Mouse (Mus musculus): ENCODE results near the gene Epb41l3.

The Epb41l3 gene

GRCm38 (mm10) chr17:69181560-69182316 lies 106.3 kb downstream of the Epb41l3 start:
- no peak for DNase-seq (ENCODE audit: low read depth, low spot score)

- no peak for DNase-seq (ENCODE audit: low read depth, low spot score)
Measured at GRCm38 (mm10) chr17:69187794-69188193, 112.3 kb downstream of the Epb41l3 start.

- DNase-seq (ENCODE audit: low read depth, low spot score), result no peak
Measured at GRCm38 (mm10) chr17:69192863-69193493, 117.5 kb downstream of the Epb41l3 start.

- DNase-seq (ENCODE audit: low read depth, low spot score), result no peak
Measured at GRCm38 (mm10) chr17:69194599-69194998, 119.1 kb downstream of the Epb41l3 start.

DNA sequence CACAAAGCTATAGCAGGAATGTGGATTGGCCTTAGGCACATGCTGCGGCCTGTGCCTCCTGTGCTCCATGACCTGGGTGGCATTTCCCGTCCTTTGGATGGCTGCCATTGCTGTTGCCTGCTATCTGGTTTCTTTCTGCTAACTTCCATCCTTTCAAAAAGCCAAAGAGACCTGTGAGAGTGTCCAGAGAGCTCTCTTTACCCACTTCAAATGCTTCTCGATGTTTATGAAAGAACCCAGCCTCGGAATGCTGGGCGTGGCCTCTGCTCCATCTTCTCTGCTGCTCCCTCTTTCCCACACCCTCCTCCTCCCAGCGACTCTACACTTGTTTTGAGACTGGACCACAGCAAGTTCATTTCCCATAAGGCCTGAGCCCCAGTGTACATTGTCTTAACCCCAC lies 120.3 kb downstream of the Epb41l3 start:
- no peak for DNase-seq (ENCODE audit: low read depth, low spot score)

GRCm38 (mm10) chr17:69196656-69197055 lies 121.2 kb downstream of the Epb41l3 start:
- no peak for DNase-seq (ENCODE audit: low read depth, low spot score)

GRCm38 (mm10) chr17:69198805-69199204 lies 123.3 kb downstream of the Epb41l3 start:
- DNase-seq (ENCODE audit: low read depth, low spot score), result no peak

DNA sequence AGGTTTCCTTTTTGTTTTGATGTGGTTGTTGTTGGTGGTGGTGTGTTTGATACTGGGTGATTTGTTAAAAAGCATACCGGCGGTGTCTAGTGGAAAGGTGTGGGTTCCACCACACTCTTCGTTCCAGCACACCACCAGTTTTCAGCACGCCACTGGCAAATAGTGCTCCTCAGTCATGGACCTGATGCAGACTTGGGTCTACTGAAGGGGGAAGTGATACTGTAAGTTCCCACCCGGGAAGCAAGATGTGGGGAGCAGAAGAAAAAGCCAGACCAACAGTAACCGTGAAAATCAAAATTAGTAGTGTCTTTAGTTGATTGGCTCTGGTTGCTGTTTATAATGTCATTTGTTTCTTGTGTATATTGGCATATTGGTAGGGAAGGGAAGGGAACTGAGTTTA lies 124.3 kb downstream of the Epb41l3 start:
- DNase-seq (ENCODE audit: low read depth, low spot score), result no peak

DNA sequence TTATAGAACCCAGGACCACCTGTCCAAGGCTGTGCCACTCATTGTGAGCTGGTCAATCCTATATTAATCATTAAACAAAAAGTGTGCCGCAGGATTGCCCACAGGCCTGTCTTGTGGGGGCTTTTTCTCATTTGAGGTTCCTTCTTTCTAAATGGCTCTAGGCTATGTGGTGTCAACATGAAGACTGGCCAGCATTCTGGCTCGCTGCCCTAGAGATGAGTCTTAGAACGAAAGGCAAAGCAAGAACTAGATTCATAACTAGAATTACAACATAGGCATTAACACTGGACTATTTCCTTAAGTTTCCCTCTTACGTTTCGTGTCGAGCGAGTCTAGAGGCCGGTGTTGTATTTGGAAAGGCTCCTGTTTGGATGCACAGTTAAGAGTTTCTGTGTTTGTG lies 125.5 kb downstream of the Epb41l3 start:
- no peak for DNase-seq (ENCODE audit: low read depth, low spot score)

DNA sequence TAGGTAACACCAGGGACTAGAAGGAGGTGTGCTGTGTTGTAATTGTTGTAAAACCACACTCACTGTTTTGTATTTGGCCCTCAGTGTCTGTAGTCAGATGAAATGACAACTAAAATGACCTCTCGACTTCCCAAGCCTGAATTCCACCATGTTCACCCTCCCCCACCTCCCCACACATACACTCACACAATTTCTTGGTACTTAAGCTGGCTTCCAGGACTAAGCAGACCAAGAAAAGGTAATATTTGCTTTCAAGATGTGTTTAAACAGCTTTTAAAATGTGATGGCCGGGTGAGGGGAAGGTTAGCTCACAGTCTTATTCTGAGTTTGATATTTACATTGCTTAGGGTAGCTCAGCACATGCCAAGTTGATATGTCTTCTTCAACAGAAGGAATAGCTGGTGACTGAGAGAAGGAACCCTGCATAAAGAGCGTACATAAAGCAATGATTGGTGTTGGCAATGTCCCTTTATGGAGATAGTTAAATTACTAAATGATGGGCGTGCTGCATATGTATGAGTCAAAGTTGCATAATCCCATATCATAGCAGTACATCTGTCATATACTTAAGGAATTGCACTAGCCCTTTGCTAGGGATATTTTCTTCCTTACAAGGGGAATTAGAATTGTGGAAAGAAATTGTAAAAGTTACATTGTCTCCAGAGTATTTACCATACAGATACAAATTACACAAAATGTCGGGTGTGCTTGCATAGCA lies 130.0 kb downstream of the Epb41l3 start:
- no peak for DNase-seq (ENCODE audit: low read depth, low spot score)

GRCm38 (mm10) chr17:69207562-69208312 lies 132.3 kb downstream of the Epb41l3 start:
- DNase-seq (ENCODE audit: low read depth, low spot score), result no peak

DNA sequence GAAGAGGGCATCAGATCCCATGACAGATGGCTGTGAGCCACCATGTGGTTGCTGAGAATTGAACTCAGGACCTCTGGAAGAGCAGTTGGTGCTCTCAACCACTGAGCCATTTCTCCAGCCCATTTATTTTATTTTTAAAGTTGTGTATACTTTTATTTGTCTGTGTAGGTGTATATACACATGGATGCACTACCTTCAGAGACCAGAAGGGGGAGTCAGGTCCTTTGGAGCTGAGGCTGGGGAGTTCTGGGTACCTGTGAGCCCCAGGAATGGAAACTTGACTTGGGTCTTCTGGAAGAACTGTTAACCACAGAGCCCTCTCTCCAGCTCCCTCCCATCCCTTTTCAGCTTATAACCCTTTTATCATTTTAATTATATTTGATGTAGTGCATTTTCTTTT lies 135.6 kb downstream of the Epb41l3 start:
- DNase-seq (ENCODE audit: low read depth, low spot score), result no peak

- no peak for DNase-seq (ENCODE audit: low read depth, low spot score)
Measured at GRCm38 (mm10) chr17:69216120-69216519, 140.6 kb downstream of the Epb41l3 start.

GRCm38 (mm10) chr17:69220849-69221248 lies 145.4 kb downstream of the Epb41l3 start:
- no peak for DNase-seq (ENCODE audit: low read depth, low spot score)

- DNase-seq (ENCODE audit: low read depth, low spot score), result no peak
Measured at GRCm38 (mm10) chr17:69221377-69221776, 145.9 kb downstream of the Epb41l3 start.

GRCm38 (mm10) chr17:69221966-69222692 lies 146.6 kb downstream of the Epb41l3 start:
- DNase-seq (ENCODE audit: low read depth, low spot score), result no peak

DNA sequence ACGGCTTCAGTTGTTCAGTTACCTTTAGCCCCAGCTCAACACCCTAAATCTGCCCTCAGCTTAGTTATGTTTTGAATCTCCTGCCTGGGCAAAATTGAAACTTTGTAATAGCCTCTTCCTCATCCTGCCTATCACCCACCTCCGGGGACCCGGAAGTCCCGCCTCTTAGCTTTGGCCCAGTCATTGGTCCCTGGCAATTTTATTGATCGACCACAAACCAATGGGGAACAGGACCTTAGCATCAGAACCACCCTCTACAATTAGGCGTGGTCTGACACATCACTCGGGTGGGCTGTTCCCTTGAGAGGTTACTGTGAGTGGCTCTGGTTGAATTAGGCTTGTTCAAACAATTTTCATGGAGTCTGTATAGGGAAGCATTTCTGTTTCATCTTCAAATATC lies 150.5 kb downstream of the Epb41l3 start:
- DNase-seq (ENCODE audit: low read depth, low spot score), result no peak

DNA sequence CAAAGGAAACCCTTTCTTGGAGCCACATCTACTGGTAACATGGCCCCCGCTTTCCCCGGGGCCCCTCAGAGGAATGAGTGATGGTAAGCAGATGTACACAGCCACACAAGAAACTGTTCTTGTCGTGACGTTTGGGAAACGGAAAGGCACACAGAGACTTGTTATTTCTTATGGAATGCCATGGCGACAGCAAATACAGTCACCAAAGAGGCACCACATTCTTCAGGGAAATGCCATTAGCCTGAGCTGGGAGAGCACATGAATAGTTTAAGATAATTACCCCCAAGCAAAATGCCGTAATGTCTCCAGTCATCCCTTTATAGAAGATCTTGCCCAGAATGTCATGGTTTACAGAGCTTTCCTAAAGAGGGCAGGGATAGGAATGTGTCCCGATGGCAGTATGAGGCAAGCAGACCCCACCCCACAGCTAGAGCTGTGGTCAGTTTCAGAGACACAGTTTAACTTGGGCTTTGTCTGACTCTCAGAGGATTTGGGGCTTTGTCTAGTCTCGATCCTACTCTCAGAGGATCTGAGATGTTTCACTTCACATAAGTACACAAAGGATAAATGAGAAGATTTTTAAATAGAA lies 152.0 kb downstream of the Epb41l3 start:
- DNase-seq (ENCODE audit: low read depth, low spot score), result no peak

DNA sequence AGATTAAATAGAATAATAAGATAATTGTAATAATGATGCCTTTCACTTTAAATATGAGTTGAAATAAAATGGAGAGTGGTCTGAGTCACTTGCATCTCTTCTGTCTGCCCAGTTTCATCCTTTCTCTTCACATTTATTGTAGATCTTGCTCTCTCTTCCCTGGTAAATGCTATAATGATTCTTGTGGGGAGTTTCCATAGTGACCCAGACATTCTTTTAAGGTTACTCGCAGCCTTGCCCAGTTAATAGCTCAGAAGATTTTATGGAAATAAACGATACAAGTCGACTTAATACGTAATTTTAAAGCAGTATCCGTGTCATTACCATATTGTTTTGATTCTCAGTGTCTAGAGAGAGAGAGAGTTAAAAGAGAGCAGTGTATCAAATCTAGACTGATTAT lies 154.0 kb downstream of the Epb41l3 start:
- DNase-seq (ENCODE audit: low read depth, low spot score), result no peak

GRCm38 (mm10) chr17:69230131-69230621 lies 154.7 kb downstream of the Epb41l3 start:
- DNase-seq (ENCODE audit: low read depth, low spot score), result no peak

GRCm38 (mm10) chr17:69231360-69231759 lies 155.9 kb downstream of the Epb41l3 start:
- DNase-seq (ENCODE audit: low read depth, low spot score), result no peak
